Mouse (Mus musculus): ENCODE data around the gene Smim14. TPM values are rescaled to one million over a fixed set of nuclear protein-coding genes. Genes with fewer than 3 reads are reported as not detected.
"Not testable (repeated sequence)": the region's sequence is repeated elsewhere in the genome, so short reads cannot be mapped to it uniquely, and the experiment has no call there.

Smim14 gene
- total and polyA plus RNA-seq, 2 experiments from 2014 or later = 156 to 190 TPM

- TF ChIP-seq EP300 (IDR thresholded peaks at IDR 0.05; ENCODE audit: low read depth) (no peak), CTCF (IDR thresholded peaks at IDR 0.05; ENCODE audit: low read depth) (peak; percentile 54)
- DNase-seq (ENCODE audit: low spot score) (no peak), ATAC-seq (ENCODE audit: insufficient read depth, low read depth) (no peak)
- Histone ChIP-seq H3K27ac (ENCODE audit: low read depth) (peak overlapping the region; percentile 16; the same call in 1 of the 2 replicates), H3K27me3 (ENCODE audit: control insufficient read depth, insufficient read depth, low read length) (no peaks in the 10 kb centered on the region), H3K9ac (replicated peaks; ENCODE audit: low read depth, low read length) (no peak overlapping the region), H3K4me3 (ENCODE audit: low read depth, low read length) (no peak overlapping the region), H3K4me2 (ENCODE audit: low read depth, low read length) (no peak overlapping the region), H3K4me1 (ENCODE audit: control insufficient read depth, insufficient read depth) (peaks cover 17% of the 10 kb centered on the region), H3K9me3 (replicated peaks; ENCODE audit: control insufficient read depth, low read length) (no peaks in the 10 kb centered on the region), H3K36me3 (replicated peaks; ENCODE audit: control insufficient read depth, insufficient read depth, low read length) (0 out of 2 replicates have a peak, but pooled peaks cover 2% of the 10 kb centered on the region)
- WGBS = 63% methylated on average over 4 of the region's 4 CpGs
Measured at GRCm38 (mm10) chr5:65478224-65478623, 58.8 kb downstream of the Smim14 start.

GRCm38 (mm10) chr5:65476739-65477138 lies 60.2 kb downstream of the Smim14 start:
- H3K27me3 ChIP-seq (ENCODE audit: control insufficient read depth, insufficient read depth, low read length); H3K9ac ChIP-seq (replicated peaks; ENCODE audit: low read depth, low read length); H3K4me3 ChIP-seq (ENCODE audit: low read depth, low read length); H3K9me3 ChIP-seq (replicated peaks; ENCODE audit: control insufficient read depth, low read length); DNase-seq (ENCODE audit: low spot score); H3K4me2 ChIP-seq (ENCODE audit: low read depth, low read length); ATAC-seq (ENCODE audit: insufficient read depth, low read depth); H3K27ac ChIP-seq (ENCODE audit: low read depth); H3K36me3 ChIP-seq (replicated peaks; ENCODE audit: control insufficient read depth, insufficient read depth, low read length): not testable (repeated sequence)
- peaks cover 17% of the 10 kb centered on the region for H3K4me1 ChIP-seq (ENCODE audit: control insufficient read depth, insufficient read depth)
- 77% methylated on average over 3 of the region's 4 CpGs for WGBS

GRCm38 (mm10) chr5:65475806-65476205 lies 61.2 kb downstream of the Smim14 start:
- Histone ChIP-seq H3K4me2 (ENCODE audit: low read depth, low read length) (no peak overlapping the region), H3K27me3 (ENCODE audit: control insufficient read depth, insufficient read depth, low read length) (no peaks in the 10 kb centered on the region), H3K9me3 (replicated peaks; ENCODE audit: control insufficient read depth, low read length) (no peaks in the 10 kb centered on the region), H3K27ac (ENCODE audit: low read depth) (no peak overlapping the region), H3K4me3 (ENCODE audit: low read depth, low read length) (no peak overlapping the region), H3K36me3 (replicated peaks; ENCODE audit: control insufficient read depth, insufficient read depth, low read length) (0 out of 2 replicates have a peak, but pooled peaks cover 2% of the 10 kb centered on the region), H3K9ac (replicated peaks; ENCODE audit: low read depth, low read length) (no peak overlapping the region), H3K4me1 (ENCODE audit: control insufficient read depth, insufficient read depth) (peaks cover 10% of the 10 kb centered on the region)
- WGBS = 61% methylated on average over 2 of the region's 2 CpGs
- no peak for ATAC-seq (ENCODE audit: insufficient read depth, low read depth)
- DNase-seq (ENCODE audit: low spot score) = no peak
- TF ChIP-seq CTCF (IDR thresholded peaks at IDR 0.05; ENCODE audit: low read depth) = no peak
- no peak for TF ChIP-seq EP300 (IDR thresholded peaks at IDR 0.05; ENCODE audit: low read depth)

- Histone ChIP-seq H3K9me3 (replicated peaks; ENCODE audit: control insufficient read depth, low read length) (no peaks in the 10 kb centered on the region), H3K27ac (ENCODE audit: low read depth) (no peak overlapping the region), H3K9ac (replicated peaks; ENCODE audit: low read depth, low read length) (no peak overlapping the region), H3K4me3 (ENCODE audit: low read depth, low read length) (no peak overlapping the region), H3K4me1 (ENCODE audit: control insufficient read depth, insufficient read depth) (no peaks in the 10 kb centered on the region), H3K4me2 (ENCODE audit: low read depth, low read length) (no peak overlapping the region), H3K27me3 (ENCODE audit: control insufficient read depth, insufficient read depth, low read length) (no peaks in the 10 kb centered on the region), H3K36me3 (replicated peaks; ENCODE audit: control insufficient read depth, insufficient read depth, low read length) (peaks cover 36% of the 10 kb centered on the region)
- ATAC-seq (ENCODE audit: insufficient read depth, low read depth) (no peak), DNase-seq (ENCODE audit: low spot score) (no peak)
- WGBS = 79% methylated on average over 6 of the region's 6 CpGs
- TF ChIP-seq CTCF (IDR thresholded peaks at IDR 0.05; ENCODE audit: low read depth) (no peak), EP300 (IDR thresholded peaks at IDR 0.05; ENCODE audit: low read depth) (no peak)
Measured at GRCm38 (mm10) chr5:65469766-65470165, 67.2 kb downstream of the Smim14 start.

- ATAC-seq (ENCODE audit: insufficient read depth, low read depth) = no peak
- Histone ChIP-seq H3K4me1 (ENCODE audit: control insufficient read depth, insufficient read depth) (no peaks in the 10 kb centered on the region), H3K27ac (ENCODE audit: low read depth) (no peak overlapping the region), H3K4me2 (ENCODE audit: low read depth, low read length) (no peak overlapping the region), H3K36me3 (replicated peaks; ENCODE audit: control insufficient read depth, insufficient read depth, low read length) (peaks cover 39% of the 10 kb centered on the region), H3K4me3 (ENCODE audit: low read depth, low read length) (no peak overlapping the region), H3K9me3 (replicated peaks; ENCODE audit: control insufficient read depth, low read length) (no peaks in the 10 kb centered on the region), H3K9ac (replicated peaks; ENCODE audit: low read depth, low read length) (no peak overlapping the region), H3K27me3 (ENCODE audit: control insufficient read depth, insufficient read depth, low read length) (no peaks in the 10 kb centered on the region)
- WGBS = 62% methylated on average over 3 of the region's 3 CpGs
- TF ChIP-seq CTCF (IDR thresholded peaks at IDR 0.05; ENCODE audit: low read depth) (no peak), EP300 (IDR thresholded peaks at IDR 0.05; ENCODE audit: low read depth) (no peak)
- no peak for DNase-seq (ENCODE audit: low spot score)
Measured at GRCm38 (mm10) chr5:65466911-65467310, 70.1 kb downstream of the Smim14 start.

GRCm38 (mm10) chr5:65460361-65460760 lies 76.6 kb downstream of the Smim14 start:
- peaks cover 15% of the 10 kb centered on the region for H3K36me3 ChIP-seq (replicated peaks; ENCODE audit: control insufficient read depth, insufficient read depth, low read length)
- no peak overlapping the region for H3K4me2 ChIP-seq (ENCODE audit: low read depth, low read length)
- no peak overlapping the region for H3K4me3 ChIP-seq (ENCODE audit: low read depth, low read length)
- H3K9ac ChIP-seq (replicated peaks; ENCODE audit: low read depth, low read length) = no peak overlapping the region
- TF ChIP-seq EP300 (IDR thresholded peaks at IDR 0.05; ENCODE audit: low read depth) (no peak), CTCF (IDR thresholded peaks at IDR 0.05; ENCODE audit: low read depth) (no peak)
- H3K27me3 ChIP-seq (ENCODE audit: control insufficient read depth, insufficient read depth, low read length) = no peaks in the 10 kb centered on the region
- ATAC-seq (ENCODE audit: insufficient read depth, low read depth) (no peak), DNase-seq (ENCODE audit: low spot score) (no peak)
- H3K4me1 ChIP-seq (ENCODE audit: control insufficient read depth, insufficient read depth) = peaks cover 38% of the 10 kb centered on the region
- 86% methylated on average over 14 of the region's 14 CpGs for WGBS
- H3K27ac ChIP-seq (ENCODE audit: low read depth) = peak overlapping the region; percentile 79
- H3K9me3 ChIP-seq (replicated peaks; ENCODE audit: control insufficient read depth, low read length) = no peaks in the 10 kb centered on the region
